Mouse (Mus musculus) gastrocnemius, postnatal 25 days (tissue): ENCODE measurements at regions not wholly inside any gene's neighbourhood (a gene's known extent, or its start where the extent isn't known, plus 50 kb on each side); places are given as distances from the start of the nearest gene placed in this dataset.

Experiments
- DNase-seq: peaks from one replicate; pipeline ENCODE4 v3.0.0; 2022

- DNase-seq: no peak
Measured at GRCm38 (mm10) chr5:149908376-149909078, 109.9 kb upstream of the Rxfp2 start.

DNA sequence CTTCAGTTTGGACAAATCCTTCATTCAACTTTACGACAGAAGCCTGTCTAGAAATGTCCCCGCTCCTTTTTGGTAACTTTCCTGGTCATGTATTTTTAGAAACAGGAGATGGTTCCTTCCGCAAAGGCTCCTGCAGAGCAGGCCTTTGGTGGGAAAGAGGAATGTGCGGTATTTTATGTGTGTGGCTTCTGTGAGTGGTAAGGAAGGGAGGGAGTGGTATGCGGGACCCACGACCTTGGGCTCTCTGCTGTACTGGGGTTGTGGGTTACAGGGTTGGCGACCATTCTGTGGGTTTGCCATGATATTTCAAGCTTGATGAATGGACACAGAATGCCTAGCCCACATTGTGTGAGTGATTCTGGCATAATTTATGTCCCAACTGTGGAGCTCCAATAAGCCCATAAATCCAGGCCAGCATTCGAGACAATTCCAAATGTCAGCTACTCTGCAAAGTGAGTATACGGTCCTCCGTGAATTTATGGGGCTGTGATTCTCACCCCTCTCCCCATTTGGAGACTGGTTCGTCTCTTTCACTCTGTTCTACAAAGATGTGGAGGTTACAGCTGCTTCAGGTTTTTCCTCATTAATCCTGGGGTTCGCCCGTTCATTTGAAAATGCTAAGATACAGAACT is 109.3 kb upstream of the Rxfp2 start:
- no peak for DNase-seq

DNA sequence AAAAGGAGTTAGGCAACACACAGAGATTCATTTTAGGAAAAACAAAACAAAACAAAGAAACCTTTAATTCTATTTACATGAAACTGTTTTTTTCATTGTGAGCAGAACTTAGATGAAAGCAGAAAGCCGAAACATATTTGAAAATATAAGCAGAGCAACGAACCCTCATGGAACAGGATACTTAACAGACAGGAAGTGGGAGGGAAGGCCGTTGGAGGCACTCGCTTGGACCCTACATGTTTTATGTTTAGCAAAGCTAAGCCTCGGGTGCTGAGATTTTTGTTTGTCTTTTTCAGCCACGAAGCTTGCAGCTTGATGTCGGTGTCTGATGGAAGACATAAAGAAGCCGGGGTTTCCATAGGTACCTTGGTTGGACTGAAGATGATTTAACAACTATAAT is 108.5 kb upstream of the Rxfp2 start:
- no peak for DNase-seq

GRCm38 (mm10) chr5:149911968-149912367 is 106.5 kb upstream of the Rxfp2 start:
- DNase-seq: no peak

GRCm38 (mm10) chr5:149915761-149916160 is 102.7 kb upstream of the Rxfp2 start:
- no peak for DNase-seq

- DNase-seq: no peak
Measured at GRCm38 (mm10) chr5:149917374-149917773, 101.1 kb upstream of the Rxfp2 start.

- DNase-seq: no peak
Measured at GRCm38 (mm10) chr5:149919097-149919496, 99.4 kb upstream of the Rxfp2 start.

DNA sequence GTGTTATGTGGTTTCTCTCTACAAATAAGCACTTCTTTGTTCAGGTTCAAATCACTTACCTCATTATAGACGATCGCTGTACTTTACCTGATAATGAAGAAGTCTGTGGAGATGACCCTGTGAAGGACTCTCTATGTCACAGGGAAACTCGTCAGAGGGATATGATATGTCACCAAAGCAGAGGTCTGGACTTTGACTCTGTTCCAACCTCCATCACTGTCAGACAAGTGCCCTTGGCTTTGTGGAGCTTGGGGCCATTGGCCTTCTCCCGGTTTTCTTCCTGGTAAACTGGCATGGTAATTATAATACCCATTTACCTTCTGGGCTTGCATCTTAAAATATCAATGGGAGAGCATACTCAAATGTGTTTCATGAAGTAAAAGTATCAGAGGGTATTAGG is 98.1 kb upstream of the Rxfp2 start:
- DNase-seq: no peak

- DNase-seq: no peak
Measured at GRCm38 (mm10) chr5:149924501-149924900, 94.0 kb upstream of the Rxfp2 start.

DNA sequence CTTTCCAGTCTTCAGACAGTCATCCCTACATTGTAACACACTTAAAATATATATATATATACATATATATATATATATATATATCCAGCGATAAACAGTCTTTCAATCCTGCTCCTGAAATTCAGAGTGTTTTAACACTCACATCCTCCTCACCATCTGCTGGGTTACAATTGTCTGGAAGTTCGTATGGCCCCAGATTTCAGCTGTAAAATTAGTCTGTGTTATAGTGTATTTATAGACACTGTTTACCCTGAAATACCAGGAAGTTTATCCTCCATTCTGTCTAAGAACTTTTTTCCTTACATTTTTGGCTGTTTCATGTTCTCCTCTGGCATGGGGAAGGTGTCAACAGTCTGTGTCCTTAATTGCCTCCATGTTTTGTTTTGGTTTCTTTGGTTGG is 91.7 kb upstream of the Rxfp2 start:
- DNase-seq: no peak

DNA sequence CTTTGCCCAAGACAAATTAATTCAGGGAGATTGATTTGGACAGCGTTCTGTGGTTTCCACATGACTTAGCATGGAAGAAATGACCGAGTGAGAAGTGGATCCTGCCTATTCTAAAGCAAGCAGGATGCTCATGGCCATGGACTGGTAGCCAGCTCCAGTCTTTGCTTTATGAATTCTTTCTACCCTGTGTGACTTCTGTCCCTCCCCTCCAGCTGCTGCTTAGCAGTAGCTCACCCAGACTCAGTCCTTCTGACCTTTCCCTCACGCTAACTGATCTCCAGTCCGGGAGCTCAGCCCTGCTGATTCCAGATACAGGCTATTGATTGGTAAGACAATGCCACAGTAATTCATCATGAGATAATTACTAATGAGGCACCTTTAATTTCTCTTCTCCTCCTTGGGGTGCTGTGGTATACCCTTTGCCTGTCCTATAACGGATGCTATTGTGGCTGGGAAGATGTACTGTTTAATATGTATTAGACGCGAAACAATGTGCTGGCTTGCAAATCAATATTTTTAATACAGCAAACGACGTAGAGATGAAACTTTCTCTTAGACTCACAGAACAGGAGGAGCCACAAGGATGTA is 86.8 kb upstream of the Rxfp2 start:
- no peak for DNase-seq

DNA sequence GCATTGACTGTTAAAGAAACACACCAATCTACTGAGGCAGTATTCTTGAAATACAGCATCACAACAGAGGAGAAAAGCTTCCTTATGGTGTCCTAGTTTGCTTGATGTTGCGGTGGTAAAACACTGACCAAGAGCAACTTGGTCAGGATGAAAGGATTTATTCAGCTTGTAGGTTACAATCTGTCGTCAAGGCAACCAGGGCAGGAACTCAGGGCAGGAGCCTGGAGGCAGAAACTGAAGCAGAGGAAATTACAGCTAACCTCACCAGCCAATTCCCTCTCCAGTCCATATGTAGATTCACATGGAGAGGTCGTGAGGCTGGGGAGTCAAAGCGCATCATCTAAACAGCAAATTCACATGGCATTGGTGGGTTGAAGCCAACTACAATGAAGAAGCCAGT is 86.3 kb upstream of the Rxfp2 start:
- DNase-seq: no peak

GRCm38 (mm10) chr5:149945651-149946050 is 72.8 kb upstream of the Rxfp2 start:
- DNase-seq: no peak

DNA sequence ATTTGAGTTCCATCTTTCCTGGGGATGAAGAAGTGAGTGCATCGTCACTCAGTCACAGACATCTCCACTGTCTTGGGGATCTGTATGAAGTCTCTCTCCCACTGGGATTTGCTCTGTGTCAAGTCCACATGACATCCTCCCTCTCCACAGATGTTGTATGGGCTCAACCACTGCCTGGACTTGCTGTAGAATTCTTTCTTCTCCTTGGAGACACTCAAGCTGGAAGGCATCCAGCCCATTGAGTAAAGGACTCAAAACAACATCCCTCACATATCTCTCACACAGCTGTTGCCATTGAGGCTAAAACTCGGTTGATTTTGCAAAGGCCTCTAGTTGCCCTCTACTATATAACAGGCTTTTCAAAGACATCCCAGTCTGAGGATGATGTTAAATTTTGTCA is 71.0 kb upstream of the Rxfp2 start:
- DNase-seq: peak; percentile 37

DNA sequence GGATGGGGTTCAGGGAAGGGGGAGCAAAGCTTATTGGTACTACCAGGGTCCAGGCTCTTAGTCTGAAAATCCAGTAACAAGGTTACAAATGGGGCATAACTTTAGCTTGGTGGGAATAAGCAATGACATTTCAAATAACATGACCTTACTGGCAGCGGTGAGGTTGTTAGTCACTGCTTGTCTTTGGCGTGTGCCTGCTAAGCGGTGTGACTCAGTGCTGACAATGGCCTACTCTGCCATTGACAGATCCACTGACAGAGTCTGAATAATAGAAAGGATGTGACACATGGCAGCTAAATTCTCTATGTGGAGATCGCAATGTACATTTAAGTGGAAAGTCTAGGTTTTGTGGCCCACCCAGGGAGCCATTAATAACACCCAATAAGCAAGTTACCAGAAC is 61.5 kb upstream of the Rxfp2 start:
- DNase-seq: no peak

DNA sequence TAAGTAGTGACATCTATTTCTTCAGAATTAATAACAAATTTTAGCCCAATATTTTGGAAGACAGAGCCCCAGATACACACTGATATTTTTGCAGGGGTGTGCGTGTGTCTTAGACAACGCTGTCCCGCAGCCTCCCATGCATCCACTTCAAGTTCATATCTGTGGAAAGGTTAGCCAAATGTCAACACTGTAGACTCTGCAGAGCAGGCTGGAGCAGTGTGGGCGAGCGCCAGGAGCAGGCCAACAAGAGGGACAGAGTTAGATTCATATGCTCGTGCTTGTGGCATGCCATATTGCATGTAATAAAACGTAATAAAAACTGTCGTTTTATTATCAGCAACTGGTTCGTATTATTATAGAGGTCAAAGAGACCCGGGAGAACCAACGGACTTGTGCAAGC is 57.3 kb upstream of the Rxfp2 start:
- DNase-seq: no peak

- DNase-seq: no peak
Measured at GRCm38 (mm10) chr5:149964748-149965147, 53.7 kb upstream of the Rxfp2 start.
